In genomic region chr4:117765416-117765815, GRCm38 (mm10) we compare ENCODE assay signal across 28 mouse cellular contexts. TPM values are rescaled to one million over a fixed set of nuclear protein-coding genes. Genes with fewer than 3 reads are reported as not detected.
"Had no signal": no experiment of that assay in that cellular context is flagged by ENCODE, and none has a peak within 500 bp of the region (broad histone marks: within the 10 kb centered on the region; RNA-seq: fewer than 3 reads in every experiment).

Gene Klf17 (minus strand): TSS chr4:117765648.

- H3K4me3 ChIP-seq: layer of hippocampus, adult 2 months; limb, embryonic 10.5 days; limb, embryonic 13.5 days; liver, embryonic 13.5 days; neural tube, embryonic 12.5 days; neural tube, embryonic 15.5 days; stomach, embryonic 15.5 days had no signal

- H3K4me2 ChIP-seq: limb, embryonic 13.5 days; liver, embryonic 13.5 days; midbrain, embryonic 11.5 days; neural tube, embryonic 12.5 days; neural tube, embryonic 15.5 days; stomach, embryonic 15.5 days had no signal

- DNase-seq: kidney, adult 18-20 months; kidney, adult 9 months; kidney, postnatal 14 days; kidney, postnatal 4 days; layer of hippocampus, adult 9-11 months; liver; liver, embryonic 13.5 days; lung, adult 2 months; lung, postnatal 14 days; lung, postnatal 4 days; midbrain, embryonic 14.5 days; right cerebral cortex, adult 18-20 months; right cerebral cortex, postnatal 14 days; right cerebral cortex, postnatal 4 days; thymus, postnatal 25 days had no signal

- H3K36me3 ChIP-seq: limb, embryonic 10.5 days; limb, embryonic 13.5 days; liver, embryonic 13.5 days; neural tube, embryonic 12.5 days; neural tube, embryonic 15.5 days; stomach, embryonic 15.5 days had no signal

- H3K9ac ChIP-seq: limb, embryonic 13.5 days; liver, embryonic 13.5 days; neural tube, embryonic 12.5 days; neural tube, embryonic 15.5 days; stomach, embryonic 15.5 days had no signal

- H3K27ac ChIP-seq: layer of hippocampus, adult 2 months; limb, embryonic 10.5 days; limb, embryonic 13.5 days; liver, embryonic 13.5 days; neural tube, embryonic 12.5 days; neural tube, embryonic 15.5 days; stomach, embryonic 15.5 days had no signal

- H3K4me1 ChIP-seq: limb, embryonic 10.5 days; limb, embryonic 13.5 days; liver, embryonic 13.5 days; neural tube, embryonic 12.5 days; neural tube, embryonic 15.5 days; stomach, embryonic 15.5 days had no signal

- H3K9me3 ChIP-seq: limb, embryonic 10.5 days; limb, embryonic 13.5 days; liver, embryonic 13.5 days; neural tube, embryonic 12.5 days; neural tube, embryonic 15.5 days; stomach, embryonic 15.5 days had no signal

- H3K27me3 ChIP-seq: limb, embryonic 13.5 days; liver, embryonic 13.5 days; neural tube, embryonic 12.5 days; neural tube, embryonic 15.5 days; stomach, embryonic 15.5 days had no signal

RNA-seq across cellular contexts. Expression of gene Klf17, which starts in this region (rescaled TPM):
- total RNA-seq: layer of hippocampus, adult 2 months; left cerebral cortex, postnatal 25 days; megakaryocyte progenitor cell, adult 5-6 weeks; megakaryocyte-erythroid progenitor cell, adult 5-6 weeks had no signal
- polyA plus RNA-seq: kidney, embryonic 16.5 days; limb, embryonic 13.5 days; liver, embryonic 13.5 days; liver, embryonic 16.5 days; lung, adult 2 months; lung, embryonic 16.5 days; midbrain, embryonic 11.5 days; midbrain, embryonic 14.5 days; neural tube, embryonic 12.5 days; neural tube, embryonic 15.5 days had no signal
